19 mouse cellular contexts compared by ENCODE assay signal in genomic region chr8:77023837-77024710, GRCm38 (mm10).
A peak's percentile ranks its signal among the peaks of the same experiment; 100 is the strongest.
DNase-seq lines count a peak whose midpoint lies in the region; ATAC-seq and TF ChIP-seq lines count a peak whose summit lies in the region.
"Had no signal": no experiment of that assay in that cellular context is flagged by ENCODE, and none has a peak within 500 bp of the region (broad histone marks: within the 10 kb centered on the region; RNA-seq: fewer than 3 reads in every experiment).

No protein-coding gene starts in this region.

- H3K9me3 ChIP-seq in kidney, postnatal 0 days (replicated peaks; ENCODE audit: low read length), result no peaks in the 10 kb centered on the region
- H3K9me3 ChIP-seq in limb, embryonic 14.5 days (ENCODE audit: control insufficient read depth, low read length), result no peaks in the 10 kb centered on the region
- no peaks in the 10 kb centered on the region for H3K9me3 ChIP-seq in forebrain, embryonic 13.5 days (replicated peaks)
- H3K9me3 ChIP-seq: midbrain, embryonic 12.5 days; neural tube, embryonic 15.5 days had no signal

- no peak for TF ChIP-seq CTCF in kidney, postnatal 0 days (IDR thresholded peaks at IDR 0.05; ENCODE audit: low read depth)
- no peak for TF ChIP-seq CTCF in kidney, adult 2 months (conservative IDR thresholded peaks at IDR 0.05; ENCODE audit: insufficient read depth, insufficient read length, low read depth, low read length)

- no peak overlapping the region for H3K27ac ChIP-seq in kidney, postnatal 0 days
- H3K27ac ChIP-seq in kidney, adult 2 months (ENCODE audit: insufficient read depth, low read depth, low read length), result no peak overlapping the region
- H3K27ac ChIP-seq in limb, embryonic 14.5 days (replicated peaks; ENCODE audit: low read depth, low read length), result no peak overlapping the region; the same call in 1 of the 2 replicates
- H3K27ac ChIP-seq in forebrain, embryonic 13.5 days, result no peak overlapping the region
- H3K27ac ChIP-seq: midbrain, embryonic 12.5 days; neural tube, embryonic 15.5 days had no signal

- DNase-seq in kidney, postnatal 0 days (ENCODE audit: low spot score), result peak; percentile 12
- DNase-seq in kidney, adult 2 months, result no peak
- DNase-seq in 416B (ENCODE audit: low read depth) (peak; percentile 5), adipocyte (ENCODE audit: low spot score) (peak; percentile 26)
- DNase-seq in limb, embryonic 14.5 days (ENCODE audit: low spot score), result peak; percentile 53
- DNase-seq: adrenal gland, adult 2 months; cerebellum, postnatal 10 days; embryo, embryonic 11 days; kidney, adult 8-10 months; kidney, postnatal 4 days; lung, adult 2 months; lung, postnatal 4 days; right cerebral cortex, postnatal 25 days; thymus, postnatal 14 days had no signal

- H3K4me1 ChIP-seq in kidney, postnatal 0 days (replicated peaks; ENCODE audit: insufficient read depth, low read length), result no peaks in the 10 kb centered on the region
- no peaks in the 10 kb centered on the region for H3K4me1 ChIP-seq in kidney, adult 2 months (ENCODE audit: control insufficient read depth, insufficient read depth, low read length)
- no peaks in the 10 kb centered on the region for H3K4me1 ChIP-seq in limb, embryonic 14.5 days (ENCODE audit: control insufficient read depth, insufficient read depth, low read length)
- no peaks in the 10 kb centered on the region for H3K4me1 ChIP-seq in forebrain, embryonic 13.5 days
- H3K4me1 ChIP-seq: midbrain, embryonic 12.5 days; neural tube, embryonic 15.5 days had no signal

- ATAC-seq in kidney, postnatal 0 days (replicated peaks; ENCODE audit: low FRiP score, low read depth), result no peak
- peak; percentile 69 for ATAC-seq in limb, embryonic 14.5 days (ENCODE audit: low FRiP score, low read depth)
- no peak for ATAC-seq in granulocyte monocyte progenitor cell, adult 5-6 weeks (replicated peaks; ENCODE audit: poor library complexity, severe bottlenecking)
- no peak for ATAC-seq in forebrain, embryonic 13.5 days

- TF ChIP-seq POLR2A in kidney, adult 2 months (IDR thresholded peaks at IDR 0.05; ENCODE audit: low read depth, low read length), result no peak
- no peak for TF ChIP-seq POLR2A in limb, embryonic 14.5 days (IDR thresholded peaks at IDR 0.05; ENCODE audit: borderline replicate concordance, extremely low read depth, insufficient read depth, insufficient read length)

- H3K27me3 ChIP-seq in kidney, postnatal 0 days (ENCODE audit: insufficient read depth, low read length), result no peaks in the 10 kb centered on the region
- no peaks in the 10 kb centered on the region for H3K27me3 ChIP-seq in kidney, adult 2 months (replicated peaks; ENCODE audit: control insufficient read depth, insufficient read depth, low read length)
- H3K27me3 ChIP-seq in limb, embryonic 14.5 days (ENCODE audit: control insufficient read depth, insufficient read depth, low read length), result no peaks in the 10 kb centered on the region
- no peaks in the 10 kb centered on the region for H3K27me3 ChIP-seq in forebrain, embryonic 13.5 days
- H3K27me3 ChIP-seq: heart, embryonic 12.5 days; midbrain, embryonic 12.5 days; neural tube, embryonic 15.5 days had no signal

- WGBS in kidney, postnatal 0 days, result 60% methylated on average over 13 of the region's 13 CpGs
- WGBS in kidney, adult 2 months, result 69% methylated on average over 13 of the region's 13 CpGs
- 60% methylated on average over 13 of the region's 13 CpGs for WGBS in limb, embryonic 14.5 days
- 84% methylated on average over 13 of the region's 13 CpGs for WGBS in forebrain, embryonic 13.5 days

- no peak overlapping the region for H3K9ac ChIP-seq in kidney, postnatal 0 days (ENCODE audit: low read depth, low read length)
- no peak overlapping the region for H3K9ac ChIP-seq in limb, embryonic 14.5 days (ENCODE audit: low read depth, low read length, severe bottlenecking)
- no peak overlapping the region for H3K9ac ChIP-seq in forebrain, embryonic 13.5 days
- H3K9ac ChIP-seq: heart, embryonic 12.5 days; midbrain, embryonic 12.5 days; neural tube, embryonic 15.5 days had no signal

- no peak overlapping the region for H3K4me3 ChIP-seq in kidney, postnatal 0 days (replicated peaks; ENCODE audit: low read depth, low read length)
- H3K4me3 ChIP-seq in kidney, adult 2 months (ENCODE audit: insufficient read depth, low read depth, low read length), result no peak overlapping the region
- no peak overlapping the region for H3K4me3 ChIP-seq in limb, embryonic 14.5 days (replicated peaks; ENCODE audit: low read length)
- no peak overlapping the region for H3K4me3 ChIP-seq in forebrain, embryonic 13.5 days
- H3K4me3 ChIP-seq: heart, embryonic 12.5 days; midbrain, embryonic 12.5 days; neural tube, embryonic 15.5 days had no signal

- H3K36me3 ChIP-seq in kidney, postnatal 0 days (ENCODE audit: insufficient read depth, low read length), result no peaks in the 10 kb centered on the region
- H3K36me3 ChIP-seq in kidney, adult 2 months (ENCODE audit: control insufficient read depth, insufficient read depth, low read length), result no peaks in the 10 kb centered on the region
- no peaks in the 10 kb centered on the region for H3K36me3 ChIP-seq in limb, embryonic 14.5 days (ENCODE audit: control insufficient read depth, insufficient read depth, low read length)
- no peaks in the 10 kb centered on the region for H3K36me3 ChIP-seq in forebrain, embryonic 13.5 days (ENCODE audit: poor library complexity, severe bottlenecking)
- H3K36me3 ChIP-seq: heart, embryonic 12.5 days; midbrain, embryonic 12.5 days; neural tube, embryonic 15.5 days had no signal

- H3K4me2 ChIP-seq in kidney, postnatal 0 days (ENCODE audit: low read length), result no peak overlapping the region
- no peak overlapping the region for H3K4me2 ChIP-seq in limb, embryonic 14.5 days (replicated peaks; ENCODE audit: low read depth, low read length, severe bottlenecking)
- no peak overlapping the region for H3K4me2 ChIP-seq in forebrain, embryonic 13.5 days
- H3K4me2 ChIP-seq: heart, embryonic 12.5 days; midbrain, embryonic 12.5 days; neural tube, embryonic 15.5 days had no signal
